Mouse (Mus musculus) forebrain, embryonic 10.5 days (tissue): ENCODE measurements around the gene Ecm2. TPM values are rescaled to one million over a fixed set of nuclear protein-coding genes. Genes with fewer than 3 reads are reported as not detected.

ENCODE experiments used
- DNase-seq: peaks from one replicate; pipeline ENCODE4 v3.0.0-alpha.2; 2017; ENCODE audit warnings: low spot score; ENCODE audit errors: extremely low spot score
- H3K27ac ChIP-seq: fragments of 300-500 bp; sonication (generic); 2 replicates; pipeline ENCODE4 v1.5.1; 2016; ENCODE audit warnings: mild to moderate bottlenecking
- H3K27me3 ChIP-seq: fragments of 300-500 bp; sonication (generic); 2 replicates; pipeline ENCODE4 v1.6.1; 2016; ENCODE audit warnings: mild to moderate bottlenecking; ENCODE audit not compliant: poor library complexity, severe bottlenecking
- H3K36me3 ChIP-seq: fragments of 300-500 bp; sonication (generic); replicated peaks from 2 replicates; pipeline ENCODE4 v1.6.1; 2016; ENCODE audit warnings: mild to moderate bottlenecking, moderate library complexity
- H3K4me1 ChIP-seq: fragments of 300-500 bp; sonication (generic); 2 replicates; pipeline ENCODE4 v1.6.1; 2016
- H3K4me3 ChIP-seq: fragments of 300-500 bp; sonication (generic); 2 replicates; pipeline ENCODE4 v1.5.1; 2016; ENCODE audit warnings: mild to moderate bottlenecking, moderate library complexity
- H3K9me3 ChIP-seq: fragments of 300-500 bp; sonication (generic); 2 replicates; pipeline ENCODE4 v1.6.1; 2016; ENCODE audit warnings: mild to moderate bottlenecking, moderate library complexity
- WGBS: fragments of 180-500 bp; shearing (Covaris S2); methylation state at CpG from one replicate; pipeline ENCODE4 v1.1.7; 2016; 5-methylcytosine and 5-hydroxymethylcytosine counted together
- polyA plus RNA-seq: library from polyadenylated mRNA; unstranded; fragments of >200 nt; fragmentation: Nextera tagmentation; extraction: Ambion mirVana; gene quantifications from 2 replicates; pipeline ENCODE4 v1.2.1, GENCODE M21; 2016

Gene Ecm2
- polyA plus RNA-seq, result 0.34 and 0.63 TPM in 2 replicates

- WGBS, result 75% methylated on average over 4 of the region's 4 CpGs
- H3K36me3 ChIP-seq, result no peaks in the 10 kb centered on the region
- H3K27me3 ChIP-seq, result no peaks in the 10 kb centered on the region
- H3K27ac ChIP-seq, result 0 out of 2 replicates have a peak within 1 kb of the TSS, but pooled peaks have one; percentile 25
- no peak for DNase-seq
- peaks cover 7% of the 10 kb centered on the region; the same call in 1 of the 2 replicates for H3K4me1 ChIP-seq
- no peak within 1 kb of the TSS for H3K4me3 ChIP-seq
- no peaks in the 10 kb centered on the region for H3K9me3 ChIP-seq
Observed at GRCm38 (mm10) chr13:49504510-49504909, at the start of gene Ecm2. TSS of gene Ecm2 (plus strand) at chr13:49504810.

- Histone ChIP-seq H3K4me3 (no peak overlapping the region), H3K9me3 (no peaks in the 10 kb centered on the region), H3K4me1 (no peaks in the 10 kb centered on the region), H3K27ac (no peak overlapping the region), H3K27me3 (no peaks in the 10 kb centered on the region), H3K36me3 (peaks cover 75% of the 10 kb centered on the region)
- WGBS, result 97% methylated on average over 4 of the region's 4 CpGs
- no peak for DNase-seq
Observed at GRCm38 (mm10) chr13:49460276-49460675, 44.3 kb upstream of the Ecm2 start.

GRCm38 (mm10) chr13:49460692-49461414 lies 43.8 kb upstream of the Ecm2 start:
- no peaks in the 10 kb centered on the region for H3K27me3 ChIP-seq
- H3K36me3 ChIP-seq, result peaks cover 81% of the 10 kb centered on the region
- DNase-seq, result no peak
- H3K27ac ChIP-seq, result no peak overlapping the region
- no peaks in the 10 kb centered on the region for H3K4me1 ChIP-seq
- H3K4me3 ChIP-seq, result no peak overlapping the region
- H3K9me3 ChIP-seq, result no peaks in the 10 kb centered on the region
- 87% methylated on average over 5 of the region's 5 CpGs for WGBS

- DNase-seq, result no peak
- H3K4me1 ChIP-seq, result no peaks in the 10 kb centered on the region
- no peaks in the 10 kb centered on the region for H3K27me3 ChIP-seq
- WGBS, result 88% methylated on average over 15 of the region's 15 CpGs
- no peaks in the 10 kb centered on the region for H3K9me3 ChIP-seq
- H3K36me3 ChIP-seq, result peaks cover 81% of the 10 kb centered on the region
- H3K27ac ChIP-seq, result no peak overlapping the region
- no peak overlapping the region for H3K4me3 ChIP-seq
Observed at GRCm38 (mm10) chr13:49461458-49462132, 43.0 kb upstream of the Ecm2 start.

- Histone ChIP-seq H3K27ac (no peak overlapping the region), H3K36me3 (peaks cover 74% of the 10 kb centered on the region), H3K4me1 (no peaks in the 10 kb centered on the region), H3K27me3 (no peaks in the 10 kb centered on the region), H3K9me3 (no peaks in the 10 kb centered on the region), H3K4me3 (no peak overlapping the region)
- no peak for DNase-seq
- WGBS, result 96% methylated on average over 2 of the region's 2 CpGs
Observed at GRCm38 (mm10) chr13:49462921-49463320, 41.7 kb upstream of the Ecm2 start.

- DNase-seq, result no peak
- Histone ChIP-seq H3K4me3 (no peak overlapping the region), H3K27me3 (no peaks in the 10 kb centered on the region), H3K27ac (no peak overlapping the region), H3K36me3 (peaks cover 51% of the 10 kb centered on the region), H3K9me3 (no peaks in the 10 kb centered on the region), H3K4me1 (no peaks in the 10 kb centered on the region)
- 94% methylated on average over 4 of the region's 4 CpGs for WGBS
Observed at GRCm38 (mm10) chr13:49465875-49466274, 38.7 kb upstream of the Ecm2 start.

GRCm38 (mm10) chr13:49466393-49467075 lies 38.1 kb upstream of the Ecm2 start:
- H3K27ac ChIP-seq, result no peak overlapping the region
- WGBS, result 86% methylated on average over 11 of the region's 11 CpGs

GRCm38 (mm10) chr13:49467585-49467984 lies 37.0 kb upstream of the Ecm2 start:
- no peak for DNase-seq
- H3K36me3 ChIP-seq, result peaks cover 34% of the 10 kb centered on the region
- H3K27me3 ChIP-seq, result no peaks in the 10 kb centered on the region
- no peaks in the 10 kb centered on the region for H3K9me3 ChIP-seq
- no peak overlapping the region for H3K27ac ChIP-seq
- H3K4me1 ChIP-seq, result no peaks in the 10 kb centered on the region
- WGBS, result 75% methylated on average over 2 of the region's 2 CpGs
- H3K4me3 ChIP-seq, result no peak overlapping the region

More at GRCm38 (mm10) chr13:49466393-49467075, 38.1 kb upstream of the Ecm2 start:
- H3K36me3 ChIP-seq, result peaks cover 45% of the 10 kb centered on the region
- H3K27me3 ChIP-seq, result no peaks in the 10 kb centered on the region
- DNase-seq, result no peak
- H3K4me1 ChIP-seq, result no peaks in the 10 kb centered on the region
- H3K4me3 ChIP-seq, result no peak overlapping the region
- no peaks in the 10 kb centered on the region for H3K9me3 ChIP-seq

- no peaks in the 10 kb centered on the region for H3K4me1 ChIP-seq
- DNase-seq, result no peak
- H3K4me3 ChIP-seq, result no peak overlapping the region
- no peaks in the 10 kb centered on the region for H3K27me3 ChIP-seq
- no peaks in the 10 kb centered on the region for H3K9me3 ChIP-seq
- no peak overlapping the region for H3K27ac ChIP-seq
- 96% methylated on average over 5 of the region's 5 CpGs for WGBS
- peaks cover 22% of the 10 kb centered on the region for H3K36me3 ChIP-seq
Observed at GRCm38 (mm10) chr13:49469002-49469401, 35.6 kb upstream of the Ecm2 start.

GRCm38 (mm10) chr13:49470319-49470718 lies 34.3 kb upstream of the Ecm2 start:
- no peak overlapping the region for H3K4me3 ChIP-seq
- no peaks in the 10 kb centered on the region for H3K4me1 ChIP-seq
- H3K27me3 ChIP-seq, result no peaks in the 10 kb centered on the region
- peaks cover 9% of the 10 kb centered on the region for H3K36me3 ChIP-seq
- no peak for DNase-seq
- no peak overlapping the region for H3K27ac ChIP-seq
- 84% methylated on average over 4 of the region's 4 CpGs for WGBS
- no peaks in the 10 kb centered on the region for H3K9me3 ChIP-seq

- peaks cover 4% of the 10 kb centered on the region for H3K36me3 ChIP-seq
- no peak for DNase-seq
- H3K27me3 ChIP-seq, result no peaks in the 10 kb centered on the region
- no peaks in the 10 kb centered on the region for H3K4me1 ChIP-seq
- H3K27ac ChIP-seq, result no peak overlapping the region
- no peaks in the 10 kb centered on the region for H3K9me3 ChIP-seq
- no peak overlapping the region for H3K4me3 ChIP-seq
- 81% methylated on average over 4 of the region's 4 CpGs for whole genome bisulfite sequencing
Observed at GRCm38 (mm10) chr13:49470806-49471205, 33.8 kb upstream of the Ecm2 start.

- Histone ChIP-seq H3K4me3 (no peak overlapping the region), H3K9me3 (no peaks in the 10 kb centered on the region), H3K36me3 (0 out of 2 replicates have a peak, but pooled peaks cover 3% of the 10 kb centered on the region), H3K27me3 (no peaks in the 10 kb centered on the region), H3K27ac (no peak overlapping the region), H3K4me1 (no peaks in the 10 kb centered on the region)
- DNase-seq, result no peak
- WGBS, result 75% methylated on average over 4 of the region's 4 CpGs
Observed at GRCm38 (mm10) chr13:49471981-49472675, 32.5 kb upstream of the Ecm2 start.
